Mouse (Mus musculus) kidney, postnatal 36 days (tissue): ENCODE results near the gene Proser3.

Experiments
- DNase-seq, 2 experiments: peaks; one replicate each; pipeline ENCODE4 v3.0.0; 2021 to 2022; ENCODE audit warnings: mixed read lengths in 2 of 2

The Proser3 gene

GRCm38 (mm10) chr7:30552102-30553020 lies at the start of gene Proser3, which contains the start of gene Hspb6:
Proser3 (minus strand) TSS chr7:30552299.
Hspb6 (plus strand) TSS chr7:30552178.
- DNase-seq, result peak; percentile 99

DNA sequence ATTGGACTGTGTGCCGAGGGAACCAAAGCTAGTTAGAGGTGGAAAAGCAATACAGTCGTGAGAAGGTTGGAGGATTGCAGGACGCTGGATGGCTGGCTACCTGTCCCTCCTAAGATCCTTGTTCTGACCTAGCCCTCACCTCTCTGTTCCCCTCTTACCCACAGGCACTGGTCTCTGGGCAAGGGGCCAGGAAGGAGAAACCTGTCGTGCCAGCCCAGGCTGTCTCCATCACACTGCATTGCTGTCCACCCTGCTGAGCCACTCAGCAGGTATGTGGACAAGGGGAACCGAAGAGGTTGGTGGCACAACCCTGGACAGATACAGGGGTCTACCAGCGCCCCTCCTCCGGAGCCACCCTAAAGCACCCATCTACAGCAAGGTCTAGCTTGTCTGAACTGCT lies 48.6 kb upstream of the Proser3 start:
- DNase-seq, result peak; percentile 59 to 67

DNA sequence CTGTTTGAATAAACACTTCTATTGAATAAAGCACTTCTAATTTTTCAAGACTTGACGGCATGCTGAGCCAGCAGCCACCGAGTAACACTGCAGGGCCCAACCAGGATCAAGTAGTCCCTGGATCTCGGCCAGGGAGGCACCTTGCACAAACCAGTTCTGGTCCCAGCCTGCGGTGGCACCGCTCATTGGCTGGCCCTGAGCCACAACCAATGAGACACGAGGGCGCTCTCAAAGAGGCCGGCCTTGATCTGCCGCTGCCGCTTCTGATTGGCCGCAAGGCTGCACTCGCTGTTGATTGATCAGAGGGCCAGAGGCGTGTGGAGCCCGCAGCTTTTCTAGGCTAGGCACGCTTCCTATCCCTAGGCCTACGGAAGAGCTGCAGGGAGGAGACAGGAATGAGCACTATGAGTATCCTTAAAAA lies 47.8 kb upstream of the Proser3 start:
- peak; percentile 98 for DNase-seq

GRCm38 (mm10) chr7:30598786-30599185 lies 46.7 kb upstream of the Proser3 start, which contains the start of gene Zbtb32:
Zbtb32 (minus strand) TSS chr7:30598909.
- DNase-seq, result no peak

- no peak for DNase-seq
These were observed 44.7 kb upstream of the Proser3 start for GRCm38 (mm10) chr7:30596811-30597210.

DNA sequence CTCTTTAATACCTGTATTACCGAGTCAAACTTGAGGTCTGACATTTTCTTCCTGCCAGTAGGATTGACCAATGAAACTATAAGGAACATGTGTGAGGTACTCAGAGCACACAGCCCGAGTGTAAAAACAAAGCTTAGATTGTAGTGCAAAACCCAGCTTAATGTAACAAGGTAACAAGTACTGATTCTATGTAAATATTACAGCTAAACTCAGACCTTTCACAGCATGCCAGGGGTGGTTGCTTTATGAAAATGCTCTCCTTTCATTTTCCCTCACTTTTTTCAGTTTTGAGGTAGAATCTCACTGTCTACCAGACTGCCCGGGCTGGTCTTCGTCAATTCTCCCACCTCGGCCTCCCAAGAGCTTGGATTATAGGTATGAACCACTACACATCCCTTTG lies 44.0 kb upstream of the Proser3 start:
- no peak for DNase-seq

DNA sequence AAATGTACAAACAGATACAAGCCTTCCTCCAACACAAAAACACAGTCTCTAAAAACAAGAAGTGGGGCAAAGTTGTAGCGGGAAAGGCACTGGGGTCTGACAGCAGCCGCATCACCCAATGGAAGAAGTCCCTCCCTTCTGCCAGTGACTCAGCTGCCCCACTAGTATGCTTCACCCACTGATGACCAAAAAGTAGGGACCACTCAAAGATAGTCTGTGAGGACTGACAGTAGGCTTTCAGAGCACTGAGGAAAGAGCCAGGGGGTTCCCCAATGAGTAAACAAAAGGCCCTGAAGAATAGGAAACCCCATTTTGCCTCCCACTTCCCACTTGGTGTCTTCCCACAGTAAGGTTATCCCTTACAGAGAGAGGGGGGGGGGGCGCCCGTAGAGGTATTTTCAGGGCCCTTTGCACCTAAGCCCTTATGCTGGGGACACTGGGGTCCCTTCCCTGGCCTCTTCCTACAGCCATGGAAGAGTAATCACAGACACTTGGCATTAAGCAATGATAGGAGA lies 42.5 kb upstream of the Proser3 start:
- no peak for DNase-seq

- no peak for DNase-seq
These were observed 41.7 kb upstream of the Proser3 start for GRCm38 (mm10) chr7:30593579-30594509.

DNA sequence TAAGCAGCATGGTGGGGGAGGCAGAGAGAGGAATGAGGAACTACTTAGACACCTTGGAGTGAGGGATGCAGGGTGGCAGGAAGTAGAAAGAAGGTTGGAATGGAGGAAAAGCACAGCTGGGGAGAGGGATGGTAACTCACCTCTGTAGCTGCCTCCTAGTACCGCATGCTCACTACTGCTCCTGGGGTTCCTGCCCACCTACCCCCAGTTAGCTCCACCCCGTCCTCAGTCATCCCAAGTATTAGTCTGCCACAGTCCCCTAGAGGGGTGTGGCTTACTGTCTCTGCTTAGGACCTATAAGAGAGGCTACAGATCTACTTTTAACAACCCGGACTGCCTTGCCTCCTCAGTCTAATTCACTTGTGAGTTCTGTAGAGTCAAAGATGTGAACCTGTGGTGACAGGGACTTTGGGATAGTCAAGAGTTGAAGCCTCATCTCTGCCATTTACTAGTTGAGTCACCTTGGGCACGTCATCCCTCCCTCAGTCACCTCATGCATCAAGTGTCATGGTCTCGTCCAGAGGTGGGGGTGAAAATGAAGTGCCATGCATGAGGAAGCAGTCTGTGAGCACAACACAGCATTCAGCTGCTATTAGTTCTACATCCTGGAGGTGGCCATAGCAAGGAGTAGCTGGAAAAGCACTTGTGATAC lies 40.8 kb upstream of the Proser3 start:
- no peak for DNase-seq

GRCm38 (mm10) chr7:30591605-30591951 lies 39.5 kb upstream of the Proser3 start:
- DNase-seq, result no peak

DNA sequence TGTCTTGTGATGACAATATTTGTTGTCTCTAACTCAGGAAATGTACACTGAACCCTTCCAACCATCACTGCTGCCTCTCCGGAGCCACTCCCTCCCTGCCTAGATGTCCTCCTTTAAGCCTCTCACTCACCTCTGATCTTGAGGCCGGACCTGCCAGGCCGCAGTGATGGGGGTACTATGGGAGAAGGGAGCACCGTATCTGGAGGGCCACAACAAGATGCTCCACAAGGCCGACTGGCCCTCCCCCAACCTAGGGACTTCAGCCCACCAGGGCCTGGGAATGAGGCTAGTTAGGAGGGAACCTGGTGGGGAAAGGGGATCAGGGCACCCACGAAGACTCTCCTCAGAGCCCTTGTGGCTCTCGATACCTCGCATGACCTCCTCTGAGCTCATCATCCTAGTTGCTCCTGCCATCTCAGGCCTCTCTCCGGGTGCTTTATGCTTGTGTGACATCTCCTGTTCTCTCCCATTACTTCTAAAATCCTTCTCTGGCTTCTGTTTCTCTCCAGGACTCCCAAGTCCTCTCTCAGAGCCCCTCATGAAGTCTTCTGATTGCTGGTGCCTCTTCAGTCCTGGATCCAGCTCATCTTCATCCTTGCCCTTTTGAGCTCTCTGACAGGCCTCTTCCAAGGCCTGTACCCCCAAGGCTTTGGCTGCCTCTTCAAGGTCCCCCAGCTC lies 39.0 kb upstream of the Proser3 start:
- no peak for DNase-seq

- DNase-seq, result peak; percentile 89 to 95
These were observed 37.6 kb upstream of the Proser3 start for GRCm38 (mm10) chr7:30589435-30590301.

- peak; percentile 96 to 99 for DNase-seq
These were observed 36.8 kb upstream of the Proser3 start, which contains the start of gene Kmt2b for GRCm38 (mm10) chr7:30588676-30589434. Kmt2b (minus strand) TSS chr7:30588726.

DNA sequence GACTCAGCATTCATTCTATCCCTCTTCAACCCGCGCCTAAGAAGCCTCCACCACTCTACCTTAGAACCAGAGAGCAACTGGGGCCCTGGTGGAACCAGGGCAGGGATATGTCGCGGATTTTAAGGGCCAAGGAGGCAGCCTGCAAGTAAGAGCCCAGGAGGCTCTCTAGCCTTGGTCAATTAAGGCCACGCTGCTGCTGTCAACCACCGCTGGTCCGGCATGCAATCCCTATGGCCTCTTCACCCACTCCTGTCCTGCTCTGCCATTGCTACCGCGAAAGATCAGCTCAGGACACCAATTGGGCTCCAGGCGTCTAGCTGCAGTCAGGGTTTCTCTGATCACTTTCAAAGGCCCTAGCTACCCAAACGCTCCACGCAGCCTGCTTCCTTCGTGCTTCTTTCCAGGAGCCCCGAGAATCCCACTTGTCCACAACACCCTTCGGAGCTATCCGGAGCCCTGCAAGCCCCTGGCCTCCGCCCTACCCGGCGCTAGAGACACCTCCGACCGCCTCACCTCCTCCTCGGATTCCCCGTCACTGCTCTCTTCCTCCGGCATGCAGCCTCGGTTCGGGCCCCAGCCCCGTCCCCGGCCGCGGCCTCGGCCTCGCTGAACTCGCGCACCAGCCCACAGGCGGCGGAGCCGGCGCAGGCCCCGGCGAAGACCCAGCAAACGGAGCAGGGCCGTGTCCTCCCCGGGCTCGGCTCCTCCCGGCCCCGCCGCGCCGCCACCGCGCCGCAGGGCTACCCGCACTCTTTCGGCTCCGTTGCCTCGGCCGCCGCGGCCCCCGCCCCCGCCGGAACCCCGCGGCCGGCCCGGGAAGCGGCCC lies 36.0 kb upstream of the Proser3 start:
- DNase-seq, result peak; percentile 24 to 53

- DNase-seq, result no peak
These were observed 34.4 kb upstream of the Proser3 start for GRCm38 (mm10) chr7:30586455-30587020.

DNA sequence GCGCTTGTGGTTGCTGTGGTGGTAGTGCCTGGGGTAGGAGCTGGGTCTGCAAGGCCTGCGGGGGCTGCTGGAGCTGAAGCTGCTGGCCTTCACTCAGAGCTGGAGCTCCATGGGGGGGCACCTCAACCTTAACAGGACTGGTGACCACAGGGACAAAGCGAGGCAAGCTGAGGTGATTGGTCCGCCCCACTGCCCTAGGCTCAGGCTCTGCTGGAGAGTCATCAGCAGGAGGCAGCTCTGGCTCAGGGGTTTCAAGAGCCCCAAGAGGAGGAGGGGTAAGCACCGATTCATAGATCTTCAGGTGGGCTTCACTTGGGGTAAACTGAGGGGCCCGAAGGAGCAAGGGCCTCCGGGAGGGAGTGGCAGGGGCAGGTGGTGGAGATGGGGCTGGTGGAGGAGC lies 33.1 kb upstream of the Proser3 start:
- DNase-seq, result no peak

DNA sequence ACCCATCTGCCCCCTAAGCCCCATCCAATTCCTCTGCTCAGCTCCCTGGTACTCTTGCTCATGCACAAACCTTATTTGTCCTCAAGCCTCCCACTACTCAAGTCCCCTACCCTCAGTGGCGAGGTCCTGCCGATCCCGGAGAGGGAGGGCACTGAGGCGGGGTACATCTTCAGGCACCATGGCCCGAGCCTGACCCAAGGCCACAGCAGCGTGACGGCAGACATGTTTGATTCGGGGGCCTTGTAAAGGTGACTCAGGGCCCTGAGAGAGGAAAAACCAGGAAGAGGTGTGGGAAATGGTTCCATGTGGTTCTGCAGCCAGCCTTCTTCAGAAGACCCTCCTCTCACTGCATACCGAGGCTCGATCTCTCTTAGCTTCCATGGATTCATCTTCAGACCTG lies 32.2 kb upstream of the Proser3 start:
- no peak for DNase-seq

- DNase-seq, result peak in 1 of 2 experiments; percentile 27
These were observed 29.4 kb upstream of the Proser3 start for GRCm38 (mm10) chr7:30581547-30581946.

- DNase-seq, result no peak
These were observed 27.9 kb upstream of the Proser3 start for GRCm38 (mm10) chr7:30579950-30580349.
